Mouse (Mus musculus) erythroblast, embryonic 14.5 days (primary cell): ENCODE results near the gene Rasal3.

ENCODE experiments used
- GATA1 ChIP-seq: IDR thresholded peaks from 2 replicates; pipeline ENCODE4 v1.6.1; 2012; ENCODE audit warnings: low read length, inconsistent platforms, mixed read lengths
- TAL1 ChIP-seq: IDR thresholded peaks from 3 replicates; pipeline ENCODE4 v1.6.1; 2012; ENCODE audit warnings: low read length, inconsistent platforms, mixed read lengths

DNA sequence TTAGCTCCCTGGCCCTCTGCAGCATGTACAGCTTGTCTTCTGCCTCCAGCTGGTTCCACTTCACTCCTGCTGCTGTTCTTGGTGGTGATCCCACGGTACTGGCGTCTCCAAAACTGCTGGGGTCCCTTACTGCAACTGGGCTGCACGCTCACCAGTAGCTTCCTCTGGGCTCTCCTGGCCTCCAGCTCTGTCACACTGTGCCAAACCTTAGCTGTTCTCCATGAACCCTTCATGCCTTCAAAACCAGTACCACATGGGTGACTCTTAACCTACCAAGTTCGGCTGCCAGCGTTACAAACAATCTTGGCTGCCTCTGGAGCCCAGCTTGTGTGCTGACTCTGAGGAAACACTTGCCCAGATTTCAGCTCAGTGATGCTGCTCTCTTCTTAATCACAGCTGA is 41.6 kb upstream of the Rasal3 start:
- TF ChIP-seq TAL1: no peak
- no peak for TF ChIP-seq GATA1
